Mouse (Mus musculus) embryonic facial prominence, embryonic 10.5 days (tissue): ENCODE measurements around the gene Ppm1j. TPM values are rescaled to one million over a fixed set of nuclear protein-coding genes. Genes with fewer than 3 reads are reported as not detected.
"Not testable (repeated sequence)": the region's sequence is repeated elsewhere in the genome, so short reads cannot be mapped to it uniquely, and the experiment has no call there.

Experiments used
- DNase-seq: peaks from one replicate; pipeline ENCODE4 v3.0.0-alpha.2; 2017; ENCODE audit warnings: low spot score
- H3K27ac ChIP-seq: fragments of 300-500 bp; sonication (generic); replicated peaks from 2 replicates; pipeline ENCODE4 v1.5.1; 2016; ENCODE audit warnings: mild to moderate bottlenecking
- H3K27me3 ChIP-seq: fragments of 300-500 bp; sonication (generic); replicated peaks from 2 replicates; pipeline ENCODE4 v1.6.1; 2016; ENCODE audit warnings: low read depth, mild to moderate bottlenecking; ENCODE audit not compliant: poor library complexity, severe bottlenecking
- H3K36me3 ChIP-seq: fragments of 300-500 bp; sonication (generic); replicated peaks from 2 replicates; pipeline ENCODE4 v1.6.1; 2016; ENCODE audit warnings: mild to moderate bottlenecking, moderate library complexity
- H3K4me1 ChIP-seq: fragments of 300-500 bp; sonication (generic); 2 replicates; pipeline ENCODE4 v1.6.1; 2016
- H3K4me3 ChIP-seq: fragments of 300-500 bp; sonication (generic); 2 replicates; pipeline ENCODE4 v1.5.1; 2016; ENCODE audit warnings: mild to moderate bottlenecking, moderate library complexity
- H3K9me3 ChIP-seq: fragments of 300-500 bp; sonication (generic); 2 replicates; pipeline ENCODE4 v1.6.1; 2016; ENCODE audit warnings: mild to moderate bottlenecking
- WGBS: fragments of 180-500 bp; shearing (Covaris S2); methylation state at CpG from one replicate; pipeline ENCODE4 v1.1.7; 2016; 5-methylcytosine and 5-hydroxymethylcytosine counted together
- polyA plus RNA-seq: library from polyadenylated mRNA; unstranded; fragments of >200 nt; fragmentation: Nextera tagmentation; extraction: Ambion mirVana; gene quantifications from 2 replicates; pipeline ENCODE4 v1.2.1, GENCODE M21; 2016

Ppm1j gene
- polyA plus RNA-seq: 1.3 and 2.3 TPM in 2 replicates

- Histone ChIP-seq H3K36me3 (no peaks in the 10 kb centered on the region), H3K4me3 (peak within 1 kb of the TSS; percentile 64), H3K4me1 (peaks cover 37% of the 10 kb centered on the region), H3K27ac (no peak within 1 kb of the TSS; the same call in 1 of the 2 replicates), H3K9me3 (no peaks in the 10 kb centered on the region), H3K27me3 (peaks cover 100% of the 10 kb centered on the region)
- peak; percentile 83 for DNase-seq
- WGBS: 1% methylated on average over 56 of the region's 56 CpGs
These were observed at the start of gene Ppm1j for GRCm38 (mm10) chr3:104780561-104781420. Gene Ppm1j, plus strand, starts transcription at chr3:104781056.

- no peak overlapping the region for H3K27ac ChIP-seq
- H3K27me3 ChIP-seq: no peaks in the 10 kb centered on the region
- H3K9me3 ChIP-seq: no peaks in the 10 kb centered on the region
- peak; percentile 32 for DNase-seq
- H3K36me3 ChIP-seq: no peaks in the 10 kb centered on the region
- WGBS: 47% methylated on average over 3 of the region's 3 CpGs
- no peak overlapping the region for H3K4me3 ChIP-seq
- peaks cover 11% of the 10 kb centered on the region for H3K4me1 ChIP-seq
These were observed 47.9 kb upstream of the Ppm1j start for GRCm38 (mm10) chr3:104732907-104733306.

- WGBS: 58% methylated on average over 7 of the region's 7 CpGs
- H3K4me1 ChIP-seq: peaks cover 11% of the 10 kb centered on the region
- DNase-seq: no peak
- H3K9me3 ChIP-seq: no peaks in the 10 kb centered on the region
- no peaks in the 10 kb centered on the region for H3K27me3 ChIP-seq
- H3K4me3 ChIP-seq: no peak overlapping the region
- H3K27ac ChIP-seq: no peak overlapping the region
- H3K36me3 ChIP-seq: no peaks in the 10 kb centered on the region
These were observed 46.2 kb upstream of the Ppm1j start for GRCm38 (mm10) chr3:104734654-104735053.

- Histone ChIP-seq H3K9me3 (no peaks in the 10 kb centered on the region), H3K4me3 (no peak overlapping the region), H3K27me3 (no peaks in the 10 kb centered on the region), H3K27ac (no peak overlapping the region), H3K4me1 (no peaks in the 10 kb centered on the region), H3K36me3 (no peaks in the 10 kb centered on the region)
- WGBS: 89% methylated on average over 3 of the region's 3 CpGs
- DNase-seq: no peak
These were observed 38.9 kb upstream of the Ppm1j start for GRCm38 (mm10) chr3:104741954-104742353.

GRCm38 (mm10) chr3:104743161-104743560 is 37.7 kb upstream of the Ppm1j start:
- H3K4me1 ChIP-seq: no peaks in the 10 kb centered on the region
- WGBS: 56% methylated on average over 1 of the region's 1 CpGs
- H3K27ac ChIP-seq: no peak overlapping the region
- H3K9me3 ChIP-seq: no peaks in the 10 kb centered on the region
- no peak overlapping the region for H3K4me3 ChIP-seq
- DNase-seq: no peak
- no peaks in the 10 kb centered on the region for H3K27me3 ChIP-seq
- no peaks in the 10 kb centered on the region for H3K36me3 ChIP-seq

- H3K4me3 ChIP-seq: no peak overlapping the region
- H3K9me3 ChIP-seq: no peaks in the 10 kb centered on the region
- H3K27me3 ChIP-seq: no peaks in the 10 kb centered on the region
- H3K27ac ChIP-seq: no peak overlapping the region
- no peaks in the 10 kb centered on the region for H3K4me1 ChIP-seq
- DNase-seq: no peak
- no peaks in the 10 kb centered on the region for H3K36me3 ChIP-seq
- WGBS: 82% methylated on average over 1 of the region's 1 CpGs
These were observed 37.0 kb upstream of the Ppm1j start for GRCm38 (mm10) chr3:104743864-104744263.

- H3K4me1 ChIP-seq, H3K27ac ChIP-seq, H3K36me3 ChIP-seq, H3K9me3 ChIP-seq: not testable (repeated sequence)
- DNase-seq: peak; percentile 61
- Histone ChIP-seq H3K27me3 (peaks cover 19% of the 10 kb centered on the region), H3K4me3 (peak overlapping the region; percentile 40; the same call in 1 of the 2 replicates)
- 11% methylated on average over 25 of the region's 25 CpGs for WGBS
These were observed 28.0 kb upstream of the Ppm1j start for GRCm38 (mm10) chr3:104752845-104753244.

GRCm38 (mm10) chr3:104758406-104758805 is 22.4 kb upstream of the Ppm1j start:
- peak; percentile 91 for DNase-seq
- Histone ChIP-seq H3K27me3 (peaks cover 48% of the 10 kb centered on the region), H3K27ac (peak overlapping the region; percentile 80), H3K4me1 (peaks cover 22% of the 10 kb centered on the region), H3K9me3 (no peaks in the 10 kb centered on the region), H3K4me3 (peak overlapping the region; percentile 60), H3K36me3 (no peaks in the 10 kb centered on the region)
- WGBS: 2% methylated on average over 27 of the region's 27 CpGs

- no peak for DNase-seq
- peak overlapping the region; percentile 80 for H3K27ac ChIP-seq
- H3K4me3 ChIP-seq: peak overlapping the region; percentile 60
- peaks cover 44% of the 10 kb centered on the region for H3K27me3 ChIP-seq
- peaks cover 22% of the 10 kb centered on the region for H3K4me1 ChIP-seq
- no peaks in the 10 kb centered on the region for H3K9me3 ChIP-seq
- WGBS: 9% methylated on average over 5 of the region's 5 CpGs
- H3K36me3 ChIP-seq: no peaks in the 10 kb centered on the region
These were observed 22.0 kb upstream of the Ppm1j start for GRCm38 (mm10) chr3:104758869-104759268.

- 16% methylated on average over 20 of the region's 20 CpGs for WGBS
- DNase-seq, H3K36me3 ChIP-seq, H3K9me3 ChIP-seq, H3K4me3 ChIP-seq, H3K27ac ChIP-seq: not testable (repeated sequence)
- H3K27me3 ChIP-seq: peaks cover 34% of the 10 kb centered on the region
- peaks cover 14% of the 10 kb centered on the region for H3K4me1 ChIP-seq
These were observed 18.6 kb upstream of the Ppm1j start for GRCm38 (mm10) chr3:104762103-104762863.

GRCm38 (mm10) chr3:104765021-104765420 is 15.8 kb upstream of the Ppm1j start:
- WGBS: 29% methylated on average over 4 of the region's 4 CpGs
- H3K4me1 ChIP-seq: peaks cover 17% of the 10 kb centered on the region
- no peak overlapping the region for H3K27ac ChIP-seq
- H3K4me3 ChIP-seq: no peak overlapping the region
- no peaks in the 10 kb centered on the region for H3K9me3 ChIP-seq
- peak; percentile 51 for DNase-seq
- H3K36me3 ChIP-seq: no peaks in the 10 kb centered on the region
- peaks cover 20% of the 10 kb centered on the region for H3K27me3 ChIP-seq

- peaks cover 10% of the 10 kb centered on the region for H3K27me3 ChIP-seq
- H3K27ac ChIP-seq: no peak overlapping the region
- no peak for DNase-seq
- 58% methylated on average over 2 of the region's 2 CpGs for WGBS
- H3K9me3 ChIP-seq: no peaks in the 10 kb centered on the region
- H3K4me1 ChIP-seq: peaks cover 25% of the 10 kb centered on the region
- H3K36me3 ChIP-seq: no peaks in the 10 kb centered on the region
- H3K4me3 ChIP-seq: no peak overlapping the region
These were observed 13.7 kb upstream of the Ppm1j start for GRCm38 (mm10) chr3:104767141-104767540.
